Mouse (Mus musculus) myocyte (in vitro differentiated cells): ENCODE data around the gene Lrfn2.

Source experiments
- E2F4 ChIP-seq: IDR thresholded peaks from one replicate; pipeline ENCODE4 v1.6.1; 2011; ENCODE audit warnings: mild to moderate bottlenecking, control low read depth, moderate library complexity; ENCODE audit not compliant: insufficient read depth
- MAX ChIP-seq: IDR thresholded peaks from one replicate; pipeline ENCODE4 v1.6.1; 2011; ENCODE audit warnings: low read depth, mild to moderate bottlenecking, control low read depth
- MYOD1 ChIP-seq, 3 experiments: IDR thresholded peaks; one replicate each; pipeline ENCODE4 v1.6.1; 2011; ENCODE audit warnings: control low read depth in 2 of 3, low read depth in 2 of 3, mild to moderate bottlenecking in 2 of 3, moderate library complexity in 1 of 3; ENCODE audit not compliant: insufficient read length in 2 of 3, control insufficient read depth in 1 of 3
- MYOG ChIP-seq, 3 experiments: IDR thresholded peaks; one replicate each; pipeline ENCODE4 v1.6.1; 2011; ENCODE audit warnings: control low read depth in 2 of 3, low read depth in 2 of 3, mild to moderate bottlenecking in 2 of 3; ENCODE audit not compliant: insufficient read length in 2 of 3, control insufficient read depth in 1 of 3, insufficient read depth in 1 of 3
- POLR2A ChIP-seq: IDR thresholded peaks from one replicate; pipeline ENCODE4 v1.6.1; 2011; ENCODE audit warnings: low read depth, mild to moderate bottlenecking, control low read depth, moderate library complexity; ENCODE audit not compliant: insufficient read length
- POLR2AphosphoS2 ChIP-seq: IDR thresholded peaks from one replicate; pipeline ENCODE4 v1.6.1; 2011; ENCODE audit warnings: low read depth, control low read depth; ENCODE audit not compliant: insufficient read length
- REST ChIP-seq: IDR thresholded peaks from one replicate; pipeline ENCODE4 v1.6.1; 2011; ENCODE audit warnings: mild to moderate bottlenecking, control low read depth, moderate library complexity; ENCODE audit not compliant: insufficient read depth, insufficient read length
- SRF ChIP-seq: IDR thresholded peaks from one replicate; pipeline ENCODE4 v1.6.1; 2011; ENCODE audit warnings: low read depth; ENCODE audit not compliant: control insufficient read depth, insufficient read length
- TCF3 ChIP-seq: IDR thresholded peaks from one replicate; pipeline ENCODE4 v1.6.1; 2011; ENCODE audit warnings: low read depth, control low read depth; ENCODE audit not compliant: insufficient read length
- USF1 ChIP-seq: IDR thresholded peaks from one replicate; pipeline ENCODE4 v1.6.1; 2011; ENCODE audit warnings: low read depth, mild to moderate bottlenecking, control low read depth, moderate library complexity

DNA sequence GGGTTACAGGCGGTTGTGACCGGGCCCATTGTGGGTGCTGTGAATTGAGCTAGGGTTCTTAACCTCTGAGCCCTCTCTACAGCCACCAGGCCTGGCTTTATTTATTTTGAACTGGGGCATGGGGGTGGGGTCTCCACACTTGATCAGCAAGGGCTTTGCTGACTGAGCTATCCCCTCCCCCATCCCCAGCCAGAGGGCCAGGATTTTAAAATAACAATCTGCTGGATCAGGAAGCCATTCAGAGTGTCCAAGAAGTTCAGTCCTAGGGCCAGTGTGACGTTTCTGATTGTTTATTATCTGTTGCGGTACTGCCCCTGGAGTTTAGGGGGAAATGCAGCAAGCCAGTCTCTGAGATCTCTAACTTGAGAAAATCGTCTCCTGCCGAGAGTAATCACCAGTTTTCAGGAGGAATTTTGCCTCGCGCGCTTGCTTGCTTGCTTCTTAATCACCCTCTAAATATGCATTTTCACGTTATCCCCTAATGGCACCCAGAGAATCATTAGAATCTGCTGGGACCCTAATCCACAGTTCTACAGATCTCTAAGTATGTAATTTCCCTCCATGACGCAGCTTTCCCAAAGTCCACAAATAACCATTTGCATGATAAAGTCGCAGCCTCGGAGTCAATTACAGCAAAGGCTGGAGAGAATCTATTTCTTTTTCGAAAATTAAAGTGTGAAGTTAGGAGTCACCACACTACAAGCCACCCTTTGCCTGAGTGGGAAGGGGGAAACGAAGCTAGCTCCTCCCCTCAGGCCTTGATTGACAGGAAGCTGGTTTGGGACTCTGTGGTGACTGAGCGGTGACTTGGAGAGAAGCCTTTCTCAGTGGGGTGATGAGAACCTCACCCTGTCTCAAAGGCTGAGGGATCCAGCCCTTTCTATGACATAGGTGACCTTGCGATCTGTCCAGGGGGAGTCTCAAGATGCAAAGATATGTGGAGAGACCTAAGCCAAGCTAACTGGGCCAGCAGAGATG, 85.5 kb downstream of the Lrfn2 start:
- TF ChIP-seq POLR2A (no peak), USF1 (no peak), POLR2AphosphoS2 (no peak), MYOD1 (IDR thresholded peaks at IDR 0.05; ENCODE audit: control insufficient read depth in 1 of 3, insufficient read length in 2 of 3, low read depth in 2 of 3) (no peak), SRF (no peak), MYOG (IDR thresholded peaks at IDR 0.05; ENCODE audit: control insufficient read depth in 1 of 3, insufficient read depth in 1 of 3, insufficient read length in 2 of 3, low read depth in 2 of 3) (no peak), TCF3 (no peak), MAX (no peak), E2F4 (no peak), REST (no peak)
